Mouse (Mus musculus) right cerebral cortex, adult 2 months (tissue): ENCODE measurements around the gene Ntmt1.

Experiments
- DNase-seq, 2 experiments: peaks; one replicate each; pipeline ENCODE4 v3.0.0; 2021 to 2022; ENCODE audit warnings: low spot score in 2 of 2

Ntmt1 gene

DNA sequence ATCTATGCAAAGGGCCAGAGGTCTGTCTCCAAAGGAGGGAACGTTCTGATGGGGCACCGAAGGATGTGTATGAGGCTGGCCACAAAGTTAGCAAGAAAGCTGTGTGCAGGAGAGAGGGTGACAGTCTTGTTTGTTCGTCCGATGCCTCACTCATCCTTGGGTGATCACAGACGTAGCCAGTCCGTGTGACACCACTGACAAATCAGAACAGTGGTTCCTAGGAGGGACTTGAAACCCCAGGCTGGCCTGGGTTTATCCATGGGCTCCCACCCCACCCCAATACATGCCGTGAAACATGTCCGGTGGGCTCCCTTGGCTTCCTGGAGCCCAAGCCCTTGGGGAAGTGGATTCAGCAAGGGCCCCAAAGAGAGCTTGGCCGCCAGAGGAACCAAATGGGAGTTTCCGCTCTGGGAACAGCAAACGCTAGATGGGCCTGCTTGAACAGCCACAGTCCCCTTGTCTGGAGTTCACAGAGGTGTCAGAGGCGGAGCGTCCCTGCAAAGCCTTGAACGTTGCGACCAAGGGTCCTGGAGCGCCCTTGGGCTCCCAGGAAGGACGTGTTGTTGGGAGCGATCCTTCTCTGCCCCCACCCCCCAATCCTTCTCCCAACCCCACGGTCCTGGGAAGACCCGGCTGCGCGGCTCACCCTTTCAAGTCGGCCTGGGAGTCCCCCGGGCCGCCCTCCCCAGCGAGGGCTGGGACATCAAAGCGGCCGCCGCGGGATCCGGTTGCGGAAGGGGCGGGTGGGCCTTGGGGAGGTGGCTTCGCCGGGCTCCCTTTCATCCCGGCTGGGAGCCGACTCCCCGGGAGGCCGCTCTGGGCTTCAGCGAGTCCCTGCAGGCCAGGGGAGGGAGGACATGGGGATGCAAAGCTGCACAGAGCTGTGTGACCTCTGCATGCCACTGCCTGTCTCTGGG is 23.3 kb upstream of the Ntmt1 start:
- no peak for DNase-seq

DNA sequence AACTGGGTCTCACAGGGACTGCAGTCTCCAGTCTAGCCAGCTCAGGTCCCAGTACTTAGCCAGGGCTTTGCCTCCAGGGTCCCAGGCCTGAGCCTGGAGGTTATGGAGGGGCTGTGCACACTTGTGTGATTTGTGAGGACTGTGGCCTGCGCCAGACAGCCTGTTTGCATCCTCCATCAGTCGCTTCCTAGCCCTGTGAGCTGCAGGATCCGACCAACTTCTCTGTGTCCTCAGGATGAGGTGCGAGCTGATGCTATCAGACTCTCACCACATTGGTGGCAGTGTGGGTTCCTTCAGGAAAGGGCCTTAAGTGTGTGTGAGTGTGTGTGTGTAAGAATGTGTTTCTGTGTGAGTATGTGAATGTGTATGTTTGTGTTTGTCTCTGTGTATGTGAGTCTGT is 20.2 kb upstream of the Ntmt1 start:
- no peak for DNase-seq

DNA sequence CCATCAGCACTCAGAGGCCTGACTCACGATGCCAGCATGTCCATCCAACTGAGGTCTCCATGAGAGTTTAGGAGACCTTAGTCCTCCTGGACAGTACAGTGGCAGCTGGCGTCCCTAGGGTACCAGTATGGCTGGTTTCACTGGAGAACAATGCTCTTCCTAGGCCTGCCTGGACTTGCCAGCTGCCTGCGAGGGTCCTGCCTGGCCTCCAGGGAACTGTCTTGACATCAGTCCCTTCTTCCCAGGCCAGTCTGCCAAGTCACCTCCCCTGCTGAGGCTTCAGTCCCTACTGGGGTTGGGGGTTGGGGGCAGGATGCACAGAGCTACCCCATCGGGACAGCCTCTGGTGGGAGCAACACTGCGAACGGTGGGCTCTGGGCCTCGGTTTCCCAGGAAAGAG is 15.6 kb upstream of the Ntmt1 start:
- DNase-seq, result no peak

DNA sequence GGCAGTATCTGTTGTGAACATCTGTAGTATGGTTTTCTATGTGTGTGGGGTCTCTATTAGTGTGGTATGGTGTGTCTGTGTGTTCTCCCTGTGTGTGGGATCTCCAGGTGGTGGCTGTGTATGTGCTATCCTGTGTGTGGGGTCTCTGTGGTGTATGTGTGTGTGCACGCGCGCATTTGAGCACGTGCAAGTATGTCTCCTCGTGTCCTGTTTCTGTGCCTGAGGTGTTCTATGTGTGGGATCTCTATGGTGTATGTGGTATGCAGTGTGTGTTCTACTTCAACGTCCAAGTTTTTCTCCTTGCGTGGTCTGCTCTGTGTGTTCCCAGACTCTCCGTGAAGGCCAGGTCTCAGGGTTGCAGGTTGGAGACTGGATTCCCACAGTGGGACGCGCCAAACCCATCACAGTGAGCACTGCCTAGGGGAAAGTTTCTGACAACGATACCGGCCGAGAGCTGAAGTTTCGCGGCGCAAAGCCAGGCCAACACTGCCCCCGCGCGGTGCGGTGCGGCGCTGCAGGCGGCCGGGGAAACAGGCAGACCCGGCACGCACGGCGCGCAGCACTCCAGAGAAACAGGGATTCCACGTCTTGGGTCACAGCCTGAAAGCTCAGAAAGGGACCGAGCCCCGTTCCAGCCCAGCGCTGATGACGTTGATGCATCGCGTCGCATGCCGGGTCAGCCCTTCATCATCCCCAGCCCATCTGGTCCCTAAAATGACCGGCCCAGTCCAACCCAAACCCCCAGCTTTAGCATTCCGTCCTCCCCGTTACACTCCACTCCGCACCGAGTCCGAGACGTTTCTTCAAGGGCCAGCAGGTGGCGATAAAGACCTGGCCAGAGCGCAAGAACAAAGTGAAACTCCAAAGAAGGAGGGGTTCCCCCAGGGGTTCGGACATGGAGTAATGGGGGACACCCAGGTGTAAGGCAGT is 13.2 kb upstream of the Ntmt1 start:
- DNase-seq, result peak; percentile 98

DNA sequence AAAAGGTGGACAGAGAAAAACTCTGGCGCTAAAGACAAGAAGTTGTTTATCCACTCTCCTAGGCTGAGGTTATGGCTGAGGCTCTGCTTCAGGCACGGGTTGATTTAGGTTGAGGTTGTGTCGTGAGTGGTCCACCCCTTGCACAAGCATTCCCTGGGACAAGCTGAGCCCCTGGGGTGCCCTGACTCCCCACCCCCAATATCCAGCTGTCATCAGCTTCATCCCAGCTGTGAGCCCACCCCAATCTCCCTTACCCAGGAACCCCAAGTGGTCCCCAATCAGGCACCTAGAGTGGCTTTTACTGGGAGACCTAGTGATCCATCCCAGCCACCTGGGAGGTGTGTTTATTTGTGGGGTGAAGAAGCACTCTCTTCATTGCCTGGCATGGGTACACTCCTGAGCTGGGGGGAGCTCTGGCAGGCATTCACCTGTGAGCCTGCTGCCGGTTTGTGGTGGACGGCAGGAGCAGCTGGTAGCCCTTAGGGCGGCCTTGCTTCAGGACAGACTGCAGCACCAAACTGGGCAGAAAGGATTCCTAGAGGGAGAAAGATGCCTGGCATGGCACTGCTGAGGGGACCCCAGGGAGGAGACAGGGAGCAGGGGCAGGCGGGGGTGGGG is 12.2 kb upstream of the Ntmt1 start:
- no peak for DNase-seq

DNA sequence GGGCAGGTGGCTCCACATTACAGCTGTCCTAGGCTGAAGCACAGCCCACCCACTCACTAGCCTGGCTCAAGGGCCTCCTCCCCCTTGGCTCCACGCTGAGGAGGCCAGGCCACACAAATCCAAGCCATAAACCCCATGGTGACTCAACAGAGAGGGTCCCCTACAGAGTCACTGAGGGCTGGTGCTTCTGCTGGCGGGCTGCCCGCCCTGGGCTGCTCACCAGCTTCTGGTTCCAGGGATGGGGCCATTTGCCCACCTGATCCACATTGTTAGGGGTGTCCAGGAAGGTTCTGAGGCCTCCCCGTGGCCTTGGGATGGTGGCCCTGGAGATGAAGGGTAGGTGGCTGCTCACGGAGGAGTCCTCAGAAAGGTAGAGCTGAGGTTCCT is 11.7 kb upstream of the Ntmt1 start:
- no peak for DNase-seq

DNA sequence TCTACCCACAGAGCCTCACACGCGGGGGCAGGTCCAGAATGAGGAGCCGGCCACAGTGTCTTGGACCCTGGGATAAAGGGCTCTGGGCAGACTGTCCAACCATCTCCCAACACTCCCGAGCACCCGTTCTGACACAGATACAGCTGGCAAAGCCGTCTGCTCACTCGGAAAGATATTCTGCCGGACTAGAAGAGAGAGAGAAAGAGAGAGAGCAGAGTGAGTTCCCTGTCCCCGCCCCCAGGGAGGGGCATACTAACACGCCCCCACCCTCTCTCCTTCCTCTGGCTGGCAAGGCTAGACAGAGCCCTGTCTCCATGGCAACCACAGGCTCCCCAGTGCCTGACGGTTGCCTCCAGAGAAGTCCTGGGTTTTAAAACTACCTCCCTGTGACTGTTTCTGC is 11.2 kb upstream of the Ntmt1 start:
- DNase-seq, result peak; percentile 88 to 94

DNA sequence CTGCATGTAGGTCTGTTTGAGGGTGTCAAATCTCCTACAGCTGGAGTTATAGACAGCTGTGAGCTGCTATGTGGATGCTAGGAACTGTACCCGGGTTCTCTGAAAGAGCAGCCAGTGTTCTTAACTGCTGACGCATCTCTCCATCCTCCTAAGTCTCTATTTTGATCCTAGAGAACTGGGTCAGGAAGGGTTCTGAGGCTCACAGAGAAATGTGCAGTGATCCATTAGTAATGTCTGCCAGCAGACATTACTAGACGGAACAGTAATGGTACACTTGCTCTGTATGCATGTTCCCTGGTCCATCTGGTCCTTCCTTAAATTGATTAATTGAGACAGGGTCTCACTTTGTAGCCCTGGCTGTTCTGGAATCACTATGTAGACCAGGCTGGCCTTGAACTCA is 8.2 kb upstream of the Ntmt1 start:
- DNase-seq, result no peak

DNA sequence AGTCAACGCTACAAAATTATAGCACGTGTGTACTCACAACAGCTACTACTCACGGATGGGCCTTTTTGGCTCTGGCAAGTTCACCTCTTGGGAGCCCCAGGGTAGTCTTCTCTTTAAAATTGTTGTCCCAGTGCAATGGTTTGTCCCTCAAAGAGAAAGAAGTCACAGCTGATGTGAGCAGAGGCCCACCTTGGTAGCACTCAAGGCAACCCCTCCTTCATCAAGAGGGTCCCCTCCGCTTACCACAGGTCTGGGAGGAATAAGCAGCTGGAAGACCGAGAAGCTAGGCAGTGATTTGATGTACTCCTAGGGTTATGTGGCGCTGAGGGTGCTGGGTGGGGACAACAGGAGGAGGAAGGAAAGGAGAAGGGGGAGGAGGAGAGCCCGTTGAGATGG is 7.0 kb upstream of the Ntmt1 start:
- no peak for DNase-seq

DNA sequence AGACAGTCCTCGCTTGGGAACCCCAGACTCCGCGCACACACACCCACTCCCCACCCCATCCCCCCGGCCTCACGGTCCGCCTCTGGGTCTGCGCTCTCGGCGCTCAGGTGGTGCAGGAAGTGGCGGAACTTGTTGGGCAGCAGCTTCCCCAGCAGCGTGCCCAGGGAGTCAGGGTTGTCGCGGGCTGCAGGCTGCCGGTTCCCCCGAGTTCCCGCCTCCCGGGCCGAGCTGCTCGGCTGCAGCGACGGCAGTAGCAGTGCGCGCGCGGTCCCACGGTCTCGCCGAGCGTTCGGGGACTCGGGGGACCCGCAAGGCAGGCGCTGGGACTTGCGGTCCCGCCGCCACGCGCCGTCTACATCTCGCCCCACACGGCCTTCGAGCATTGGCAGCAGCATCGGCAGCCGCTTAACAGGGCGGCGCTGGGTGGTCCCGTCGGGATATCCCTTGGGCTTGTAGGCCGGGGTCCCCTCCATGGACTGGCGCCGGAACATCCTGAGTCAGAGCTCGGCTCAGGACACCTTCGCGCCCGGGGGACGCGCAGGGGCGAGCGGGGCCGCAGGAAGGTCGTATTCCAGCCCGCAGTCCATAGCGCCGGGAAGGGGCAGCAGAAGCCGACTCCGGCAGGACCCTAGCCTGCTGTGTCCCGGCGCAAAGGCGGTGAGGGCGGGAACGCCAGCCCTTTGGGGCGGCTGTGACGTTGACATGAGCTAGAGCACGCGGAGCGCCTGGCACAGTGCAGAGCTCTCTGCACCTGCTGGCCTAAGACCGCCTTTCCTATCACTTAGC is 6.4 kb upstream of the Ntmt1 start:
- peak; percentile 33 to 46 for DNase-seq

DNA sequence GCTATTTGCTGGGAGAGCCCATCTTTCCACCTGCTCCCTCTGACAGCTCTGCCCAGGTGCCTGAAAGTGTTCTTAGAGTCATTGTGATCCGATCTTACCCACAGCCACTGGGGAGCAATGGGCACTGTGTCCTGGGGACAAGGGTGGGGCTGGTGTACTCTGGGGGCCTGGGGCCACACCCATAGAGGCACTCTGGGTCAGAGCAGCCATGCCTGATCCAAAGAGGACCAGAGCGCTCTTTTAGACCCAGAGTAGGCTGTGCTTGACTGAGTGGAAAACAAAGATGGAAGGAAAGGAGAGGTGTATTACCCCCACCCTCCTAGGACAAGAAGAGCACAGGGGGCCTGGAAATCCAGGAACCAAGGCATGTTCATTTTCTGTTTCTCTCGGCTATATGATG is 4.0 kb upstream of the Ntmt1 start, which contains the start of gene 1700001O22Rik:
Gene 1700001O22Rik (minus strand): TSS at position 58 of the 400 bp plus-strand sequence.
- DNase-seq, result no peak

DNA sequence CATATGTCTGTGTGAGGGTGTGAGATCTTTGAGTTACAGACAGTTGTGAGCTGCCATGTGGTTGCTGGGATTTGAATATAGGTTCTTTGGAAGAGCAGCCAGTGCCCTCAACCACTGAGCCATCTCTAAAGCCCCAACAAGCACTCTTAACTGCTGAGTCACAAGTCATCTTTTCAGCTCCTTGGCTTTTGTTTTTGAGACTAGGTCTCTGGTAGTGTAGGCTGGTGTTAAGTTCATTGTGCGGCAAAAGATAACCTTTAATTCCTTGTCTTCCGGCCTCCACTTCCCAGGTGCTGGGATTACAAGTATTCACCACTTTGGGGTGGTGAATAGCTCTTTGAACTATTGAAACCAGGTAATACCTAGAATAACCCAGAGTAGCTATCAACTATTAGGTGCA is 1.6 kb upstream of the Ntmt1 start:
- DNase-seq, result no peak

DNA sequence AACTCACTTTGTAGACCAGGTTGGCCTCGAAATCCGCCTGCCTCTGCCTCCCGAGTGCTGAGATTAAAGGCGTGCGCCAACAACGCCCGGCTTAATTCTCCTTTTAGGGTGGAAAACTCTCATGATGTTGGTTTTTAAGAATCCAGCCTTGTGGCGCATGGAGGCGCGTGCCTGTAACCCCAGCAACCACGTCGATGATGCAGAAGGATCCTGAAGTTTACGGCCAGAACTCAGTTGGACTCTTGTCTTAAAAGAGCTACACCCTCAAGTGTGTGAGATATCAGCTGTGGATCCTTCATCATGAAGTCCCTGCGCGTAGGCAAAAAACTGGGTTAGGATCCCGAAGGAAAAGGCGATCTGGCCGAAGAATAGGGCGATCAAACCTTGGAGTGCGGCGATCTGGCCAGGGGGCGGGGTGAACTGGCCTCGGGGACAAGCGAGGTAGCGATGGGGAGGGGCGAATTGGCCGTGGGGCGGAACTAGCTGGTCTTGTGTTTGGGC is 429 bp upstream of the Ntmt1 start:
- no peak for DNase-seq

DNA sequence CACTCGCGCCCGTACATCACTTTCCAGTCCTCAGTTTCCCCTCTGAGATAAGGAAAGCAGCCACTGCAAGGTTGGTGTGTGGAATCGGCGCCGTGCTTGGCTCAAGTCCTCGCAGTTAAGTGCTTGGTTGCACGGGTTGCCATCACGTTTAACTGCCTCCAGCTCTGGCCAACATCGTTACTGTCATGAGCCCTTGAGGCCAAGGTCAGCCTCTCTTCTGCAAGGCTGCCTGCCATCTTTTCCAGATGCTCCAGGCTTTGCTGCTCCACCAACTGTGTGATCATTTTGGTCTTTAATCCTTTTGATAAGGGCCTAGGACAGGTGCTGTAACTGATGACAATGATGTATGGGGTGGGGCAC is 650 bp downstream of the Ntmt1 start:
- DNase-seq, result no peak

DNA sequence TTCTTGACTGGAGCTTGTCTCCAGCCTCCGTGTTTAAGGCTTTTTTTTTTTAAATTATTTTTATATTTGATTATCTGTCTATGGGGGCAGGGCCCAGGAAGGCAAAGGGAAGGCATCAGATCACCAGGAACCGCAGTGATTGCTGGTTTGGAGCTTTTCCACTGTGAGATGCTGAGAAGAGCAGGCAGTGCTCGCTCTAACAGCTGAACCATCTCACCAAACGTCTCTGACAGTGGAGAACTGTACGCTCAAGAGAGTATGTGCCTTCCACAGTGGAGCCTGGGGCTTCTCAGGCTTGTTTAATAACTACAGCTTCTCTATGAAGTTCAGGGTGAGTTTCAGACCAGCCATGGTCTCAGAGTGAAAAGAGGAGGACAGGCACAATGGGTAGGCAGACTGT is 1.9 kb downstream of the Ntmt1 start:
- no peak for DNase-seq

DNA sequence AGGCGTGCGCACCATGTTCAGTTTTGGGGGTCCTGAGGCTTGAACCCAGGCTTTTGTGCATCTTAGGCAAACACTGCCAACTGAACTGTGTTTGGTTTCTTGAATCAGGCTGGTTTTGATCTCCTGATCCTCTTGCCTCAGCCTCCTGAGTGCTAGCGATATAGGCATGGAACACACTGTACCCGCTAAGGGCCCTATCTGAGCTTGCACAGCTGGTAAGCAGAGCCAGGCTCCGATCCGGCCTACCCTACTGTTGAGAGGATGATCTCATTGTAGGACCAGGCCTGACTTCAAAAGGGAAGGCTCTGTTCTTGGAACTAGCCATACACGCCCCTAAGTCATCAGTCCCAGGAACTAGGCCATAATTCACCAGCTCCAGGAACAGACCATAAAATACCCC is 2.9 kb downstream of the Ntmt1 start:
- DNase-seq, result no peak

DNA sequence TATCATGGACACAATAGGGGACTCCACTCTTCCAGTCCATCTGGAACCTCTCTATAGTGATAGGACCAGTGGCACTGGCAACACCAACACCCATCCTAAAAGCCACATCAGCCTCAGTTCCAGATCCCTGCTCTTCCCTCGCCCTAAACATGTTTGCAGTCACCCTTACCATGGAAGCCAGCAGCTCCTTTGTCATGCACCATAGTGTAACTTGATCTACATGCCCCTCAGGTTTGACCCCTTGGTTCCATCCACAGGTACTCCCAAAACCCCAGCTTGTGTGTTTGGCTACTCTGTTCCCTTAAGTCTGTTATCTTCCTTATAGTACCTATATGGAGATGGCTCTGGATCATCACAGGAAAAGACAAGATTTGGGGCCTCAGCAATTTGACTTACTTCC is 8.8 kb downstream of the Ntmt1 start:
- no peak for DNase-seq

DNA sequence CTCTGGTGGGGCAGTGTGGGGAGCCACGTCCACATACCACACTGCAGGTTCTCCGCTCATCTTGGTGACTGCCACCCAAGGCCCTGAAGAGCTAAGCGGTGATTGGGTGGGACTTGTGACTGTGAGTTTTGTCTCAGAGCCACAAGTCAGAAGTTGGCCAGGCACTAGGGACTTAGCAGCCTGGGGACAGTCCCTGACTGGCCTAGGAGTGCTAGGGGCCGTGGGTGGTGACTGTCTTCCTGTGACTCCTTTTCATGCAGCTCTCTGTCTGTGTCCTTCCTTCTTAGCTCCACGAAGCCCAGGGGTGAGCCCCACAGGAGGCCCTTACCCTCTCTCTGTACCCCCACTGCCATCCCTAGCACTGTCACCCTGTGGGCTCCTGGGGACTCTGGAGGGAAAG is 12.2 kb downstream of the Ntmt1 start:
- DNase-seq, result no peak

DNA sequence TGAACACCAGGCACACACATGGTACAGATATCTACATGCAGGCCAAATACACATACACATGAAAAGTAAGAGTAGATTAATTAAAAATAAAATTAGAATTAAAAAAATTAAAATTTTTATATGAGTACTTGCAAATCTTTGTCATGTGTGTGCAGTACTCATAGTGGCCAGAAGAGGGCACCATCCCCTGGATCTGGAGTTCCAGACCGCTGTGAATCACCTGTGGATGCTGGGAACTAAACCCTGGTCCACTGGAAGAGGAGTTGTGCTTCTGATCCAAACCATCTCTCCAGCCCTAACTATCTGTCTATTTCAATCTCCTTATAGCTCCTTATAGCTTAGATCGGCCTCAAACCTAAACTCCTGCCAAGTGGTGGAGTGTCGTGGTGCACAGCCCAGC is 13.4 kb downstream of the Ntmt1 start:
- DNase-seq, result no peak

DNA sequence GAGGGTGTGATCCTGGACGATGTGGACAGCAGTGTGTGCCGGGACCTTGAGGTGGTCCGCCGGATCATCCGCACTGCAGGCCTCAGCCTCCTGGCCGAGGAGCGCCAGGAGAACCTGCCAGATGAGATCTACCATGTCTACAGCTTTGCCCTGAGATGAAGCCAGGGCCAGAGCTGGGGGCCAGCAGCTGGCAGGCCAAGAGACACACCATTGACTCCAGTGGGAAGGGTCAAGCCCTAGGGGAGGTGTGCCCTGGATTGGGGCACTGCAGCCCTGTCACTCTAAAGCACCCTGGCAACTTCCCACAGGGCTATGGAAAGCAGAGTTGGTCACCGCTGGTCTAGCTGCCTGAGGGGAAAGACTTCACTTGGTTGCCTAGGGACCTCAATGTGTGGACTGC is 14.8 kb downstream of the Ntmt1 start:
- no peak for DNase-seq

DNA sequence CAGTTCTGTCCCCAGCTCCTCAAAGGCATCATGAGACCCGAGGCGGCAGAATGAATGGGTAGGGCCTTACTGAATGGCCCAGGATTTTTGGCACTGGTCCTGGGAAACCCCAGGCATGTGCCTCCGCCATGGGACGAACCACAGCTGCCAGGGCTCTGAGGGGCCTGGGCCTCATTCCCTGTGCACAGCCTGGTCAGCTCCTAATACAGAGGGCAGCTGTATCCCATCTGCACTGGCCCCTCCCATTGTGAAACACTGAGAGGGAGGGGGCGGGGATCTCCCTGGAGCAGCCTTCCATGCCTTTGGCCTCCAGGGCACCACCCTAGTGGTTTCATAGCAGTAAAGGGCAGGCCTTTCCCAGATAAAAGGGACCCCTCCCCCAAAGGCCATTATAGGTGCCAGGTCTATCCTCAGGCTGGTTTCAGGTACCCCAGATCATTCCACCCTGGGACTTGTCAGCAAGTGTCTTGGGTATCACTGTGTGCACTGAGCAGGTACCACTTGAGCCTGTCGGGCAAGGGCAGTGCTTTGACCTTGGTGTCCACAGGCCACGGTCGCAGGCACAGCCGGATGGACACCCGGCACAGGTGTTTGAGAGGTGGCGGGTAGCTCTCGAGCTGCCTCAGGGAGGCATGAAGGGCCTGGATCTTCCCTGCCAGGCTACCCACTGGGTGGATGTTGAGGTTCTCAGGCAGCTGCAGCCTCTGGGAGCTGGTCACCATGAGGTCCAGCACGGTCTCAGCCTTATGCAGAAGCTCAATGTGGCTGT is 15.9 kb downstream of the Ntmt1 start:
- no peak for DNase-seq
